Mouse (Mus musculus): ENCODE measurements around the gene Pabpc1l. TPM values are rescaled to one million over a fixed set of nuclear protein-coding genes. Genes with fewer than 3 reads are reported as not detected.
A peak's percentile ranks its signal among the peaks of the same experiment; 100 is the strongest.

Pabpc1l gene
- total and polyA plus RNA-seq, 3 experiments, result 0.47 to 0.96 (median 0.76) TPM

GRCm38 (mm10) chr2:164047197-164047690 lies 22.0 kb downstream of the Pabpc1l start:
- no peaks in the 10 kb centered on the region for H3K9me3 ChIP-seq (replicated peaks; ENCODE audit: low read length)
- peaks cover 5 to 11% of the 10 kb centered on the region in 2 experiments; a peak in 3 of 4 replicates for H3K4me1 ChIP-seq (ENCODE audit: control insufficient read depth in 1 of 2, insufficient read depth in 2 of 2)
- peak overlapping the region; percentile 25; the same call in 1 of the 2 replicates for H3K4me2 ChIP-seq (ENCODE audit: insufficient read depth, low read depth, poor library complexity, severe bottlenecking)
- H3K27ac ChIP-seq (ENCODE audit: insufficient read depth, low read depth), result no peak overlapping the region
- TF ChIP-seq POLR2A (IDR thresholded peaks at IDR 0.05; ENCODE audit: low read depth, low read length) (0 out of 2 replicates have a peak, but pooled peaks have one; percentile 19), E2F4 (IDR thresholded peaks at IDR 0.05; ENCODE audit: insufficient replicate concordance, low read depth, low read length) (no peak)
- peak overlapping the region; percentile 38 to 47 (median 44) for H3K4me3 ChIP-seq (replicated peaks in 1 of 3; ENCODE audit: low read depth in 2 of 3, low read length in 2 of 3, poor library complexity in 1 of 3)
- in situ Hi-C loops (cut with MboI; ENCODE audit: low pct_ligation_motif_present, low pct_unique_long_range_greater_than_20kb, low sequenced_read_pairs), result no loop called here
- no peaks in the 10 kb centered on the region for H3K79me2 ChIP-seq (replicated peaks; ENCODE audit: control insufficient read depth, extremely low read depth, insufficient read depth, poor library complexity, severe bottlenecking)
- DNase-seq (ENCODE audit: extremely low read depth), result peak; percentile 61
- H3K36me3 ChIP-seq (replicated peaks in 1 of 2; ENCODE audit: control insufficient read depth in 1 of 2, insufficient read depth in 1 of 2, low read length in 1 of 2), result peaks cover 3 to 27% of the 10 kb centered on the region in 2 experiments
- H3K27me3 ChIP-seq (replicated peaks), result no peaks in the 10 kb centered on the region
- dilution Hi-C loops (cut with MboI; ENCODE audit: extremely low pct_ligation_motif_present, extremely low pct_unique_long_range_greater_than_20kb, low sequenced_read_pairs), result no loop called here
- H3K9ac ChIP-seq (ENCODE audit: insufficient read depth, low read depth), result no peak overlapping the region

DNA sequence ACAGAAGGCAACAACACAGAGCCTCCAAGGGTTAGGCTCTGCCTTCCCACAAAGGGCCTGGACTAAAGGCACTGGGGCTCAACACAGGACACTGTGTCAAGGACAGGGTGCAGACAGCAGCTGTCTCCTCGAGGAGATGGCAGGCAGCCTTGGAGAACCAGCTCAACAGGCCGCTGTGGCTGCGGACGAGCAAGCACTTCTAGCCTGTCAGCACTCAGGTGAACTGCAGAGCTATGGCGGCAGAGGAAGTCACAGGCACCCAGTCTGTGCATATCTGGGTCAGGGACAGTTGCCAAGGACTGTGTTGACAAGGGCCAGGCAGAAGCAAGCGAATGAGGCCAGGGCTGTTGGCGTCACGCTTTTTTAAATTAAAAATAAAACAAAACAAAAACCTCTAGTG lies 28.5 kb downstream of the Pabpc1l start:
- Histone ChIP-seq H3K27ac (ENCODE audit: insufficient read depth, low read depth) (no peak overlapping the region), H3K9ac (ENCODE audit: insufficient read depth, low read depth) (no peak overlapping the region), H3K36me3 (replicated peaks in 1 of 2; ENCODE audit: control insufficient read depth in 1 of 2, insufficient read depth in 1 of 2, low read length in 1 of 2) (peaks cover 56 to 89% of the 10 kb centered on the region in 2 experiments), H3K79me2 (replicated peaks; ENCODE audit: control insufficient read depth, extremely low read depth, insufficient read depth, poor library complexity, severe bottlenecking) (no peaks in the 10 kb centered on the region), H3K27me3 (replicated peaks) (no peaks in the 10 kb centered on the region), H3K4me1 (ENCODE audit: control insufficient read depth in 1 of 2, insufficient read depth in 2 of 2) (no peaks in the 10 kb centered on the region), H3K4me2 (ENCODE audit: insufficient read depth, low read depth, poor library complexity, severe bottlenecking) (no peak overlapping the region), H3K4me3 (replicated peaks in 1 of 3; ENCODE audit: low read depth in 2 of 3, low read length in 2 of 3, poor library complexity in 1 of 3) (no peak overlapping the region), H3K9me3 (replicated peaks; ENCODE audit: low read length) (no peaks in the 10 kb centered on the region)
- TF ChIP-seq HCFC1 (IDR thresholded peaks at IDR 0.05; ENCODE audit: low read depth, low read length) (no peak), RCOR1 (conservative IDR thresholded peaks at IDR 0.05; ENCODE audit: low read depth, low read length) (no peak), MAZ (IDR thresholded peaks at IDR 0.05; ENCODE audit: low read depth, low read length) (no peak), MXI1 (IDR thresholded peaks at IDR 0.05; ENCODE audit: low read depth, low read length) (no peak), SIN3A (IDR thresholded peaks at IDR 0.05; ENCODE audit: low read length) (no peak), POLR2AphosphoS2 (IDR thresholded peaks at IDR 0.05; ENCODE audit: low read depth, low read length) (no peak), E2F4 (IDR thresholded peaks at IDR 0.05; ENCODE audit: insufficient replicate concordance, low read depth, low read length) (no peak)
- DNase-seq (ENCODE audit: extremely low read depth), result no peak
- dilution Hi-C loops (cut with MboI; ENCODE audit: extremely low pct_ligation_motif_present, extremely low pct_unique_long_range_greater_than_20kb, low sequenced_read_pairs), result no loop called here
- in situ Hi-C loops (cut with MboI; ENCODE audit: low pct_ligation_motif_present, low pct_unique_long_range_greater_than_20kb, low sequenced_read_pairs), result no loop called here

DNA sequence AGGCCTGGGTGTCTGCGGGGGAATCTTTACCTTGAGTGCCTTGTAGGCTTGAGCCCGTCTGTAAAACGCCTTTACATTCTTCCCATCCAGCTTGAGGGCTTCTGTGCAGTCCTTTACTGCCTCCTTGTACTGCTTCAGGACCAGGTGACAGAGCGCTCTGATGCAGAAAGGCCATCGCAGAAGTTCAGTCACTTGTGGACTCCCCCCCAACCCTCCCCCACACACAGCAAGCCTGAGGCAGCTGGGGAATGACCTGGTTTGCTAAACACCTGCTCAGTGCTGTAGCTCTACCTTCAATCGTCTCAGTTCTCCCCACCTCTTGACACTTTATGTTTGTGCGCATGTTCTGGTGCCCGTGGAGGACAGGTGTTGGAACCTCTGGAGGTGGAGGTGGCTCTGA lies 29.4 kb downstream of the Pabpc1l start:
- H3K4me3 ChIP-seq (replicated peaks in 1 of 3; ENCODE audit: low read depth in 2 of 3, low read length in 2 of 3, poor library complexity in 1 of 3), result no peak overlapping the region
- no peaks in the 10 kb centered on the region for H3K27me3 ChIP-seq (replicated peaks)
- H3K4me1 ChIP-seq (ENCODE audit: control insufficient read depth in 1 of 2, insufficient read depth in 2 of 2), result no peaks in the 10 kb centered on the region
- no peaks in the 10 kb centered on the region for H3K79me2 ChIP-seq (replicated peaks; ENCODE audit: control insufficient read depth, extremely low read depth, insufficient read depth, poor library complexity, severe bottlenecking)
- peaks cover 65 to 94% of the 10 kb centered on the region in 2 experiments for H3K36me3 ChIP-seq (replicated peaks in 1 of 2; ENCODE audit: control insufficient read depth in 1 of 2, insufficient read depth in 1 of 2, low read length in 1 of 2)
- dilution Hi-C loops (cut with MboI; ENCODE audit: extremely low pct_ligation_motif_present, extremely low pct_unique_long_range_greater_than_20kb, low sequenced_read_pairs) (no loop called here), in situ Hi-C loops (cut with MboI; ENCODE audit: low pct_ligation_motif_present, low pct_unique_long_range_greater_than_20kb, low sequenced_read_pairs) (no loop called here)
- no peak for TF ChIP-seq BHLHE40 (IDR thresholded peaks at IDR 0.05; ENCODE audit: low read depth, low read length)
- no peak for TF ChIP-seq JUN (IDR thresholded peaks at IDR 0.05; ENCODE audit: insufficient read depth, low read depth, low read length)
- no peak for TF ChIP-seq NRF1 (IDR thresholded peaks at IDR 0.05; ENCODE audit: low read depth, low read length)
- no peak for TF ChIP-seq MAX (IDR thresholded peaks at IDR 0.05; ENCODE audit: low read length)
- no peak for TF ChIP-seq ZKSCAN1 (IDR thresholded peaks at IDR 0.05; ENCODE audit: borderline replicate concordance, low read depth, low read length)
- no peak for TF ChIP-seq MXI1 (IDR thresholded peaks at IDR 0.05; ENCODE audit: low read depth, low read length)
- no peak for TF ChIP-seq HCFC1 (IDR thresholded peaks at IDR 0.05; ENCODE audit: low read depth, low read length)
- no peak for TF ChIP-seq CHD1 (IDR thresholded peaks at IDR 0.05; ENCODE audit: low read depth, low read length)
- no peak for TF ChIP-seq ZC3H11A (IDR thresholded peaks at IDR 0.05; ENCODE audit: low read depth, low read length)
- no peak for TF ChIP-seq NELFE (IDR thresholded peaks at IDR 0.05; ENCODE audit: low read depth, low read length)
- no peak for TF ChIP-seq CHD2 (IDR thresholded peaks at IDR 0.05; ENCODE audit: low read length)
- H3K9me3 ChIP-seq (replicated peaks; ENCODE audit: low read length), result no peaks in the 10 kb centered on the region
- no peak overlapping the region for H3K4me2 ChIP-seq (ENCODE audit: insufficient read depth, low read depth, poor library complexity, severe bottlenecking)
- DNase-seq (ENCODE audit: extremely low read depth), result no peak
- no peak overlapping the region for H3K27ac ChIP-seq (ENCODE audit: insufficient read depth, low read depth)
- H3K9ac ChIP-seq (ENCODE audit: insufficient read depth, low read depth), result no peak overlapping the region

Data from CH12.LX (cell line).